Mouse (Mus musculus): ENCODE data around the gene Zfp78. TPM values are rescaled to one million over a fixed set of nuclear protein-coding genes. Genes with fewer than 3 reads are reported as not detected.

The Zfp78 gene
- polyA plus RNA-seq, 1 experiment: 0.34 TPM

DNA sequence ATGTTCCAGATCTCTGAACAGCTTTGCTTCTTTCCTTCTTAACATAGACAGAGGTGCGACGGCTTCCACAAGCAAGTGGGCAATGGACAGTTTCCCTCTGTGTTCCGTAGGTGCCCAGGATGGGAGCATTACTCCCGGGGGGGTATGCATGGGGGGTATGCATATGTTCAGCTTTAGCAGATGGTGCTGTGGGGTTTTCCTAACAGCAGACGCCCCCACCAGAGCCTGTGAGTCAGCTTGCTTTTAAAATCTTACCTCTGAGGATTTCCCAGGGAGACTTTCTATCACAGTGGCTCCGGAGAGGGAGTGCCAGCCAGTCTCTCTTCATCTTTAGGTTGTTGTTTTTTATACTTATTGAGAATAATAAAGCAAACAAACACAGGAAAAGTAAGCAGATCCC, 56.8 kb downstream of the Zfp78 start:
- no peak for TF ChIP-seq MYOG (IDR thresholded peaks at IDR 0.05; ENCODE audit: control insufficient read depth, extremely low read depth, insufficient read length)
- no peak for TF ChIP-seq FOSL1 (IDR thresholded peaks at IDR 0.05; ENCODE audit: insufficient read depth, low read length, poor library complexity, severe bottlenecking)
- TF ChIP-seq MAX (IDR thresholded peaks at IDR 0.05): no peak
- no peak for TF ChIP-seq CEBPB (IDR thresholded peaks at IDR 0.05; ENCODE audit: low read depth)
- TF ChIP-seq MYOD1 (IDR thresholded peaks at IDR 0.05; ENCODE audit: control insufficient read depth, insufficient read length, low read depth): no peak
- no peak for TF ChIP-seq CTCF (IDR thresholded peaks at IDR 0.05; ENCODE audit: control insufficient read depth, insufficient read depth, insufficient read length)
- TF ChIP-seq USF1 (IDR thresholded peaks at IDR 0.05; ENCODE audit: low read depth): no peak
- no peak overlapping the region for H3K4me3 ChIP-seq (ENCODE audit: insufficient read depth, poor library complexity, severe bottlenecking)

DNA sequence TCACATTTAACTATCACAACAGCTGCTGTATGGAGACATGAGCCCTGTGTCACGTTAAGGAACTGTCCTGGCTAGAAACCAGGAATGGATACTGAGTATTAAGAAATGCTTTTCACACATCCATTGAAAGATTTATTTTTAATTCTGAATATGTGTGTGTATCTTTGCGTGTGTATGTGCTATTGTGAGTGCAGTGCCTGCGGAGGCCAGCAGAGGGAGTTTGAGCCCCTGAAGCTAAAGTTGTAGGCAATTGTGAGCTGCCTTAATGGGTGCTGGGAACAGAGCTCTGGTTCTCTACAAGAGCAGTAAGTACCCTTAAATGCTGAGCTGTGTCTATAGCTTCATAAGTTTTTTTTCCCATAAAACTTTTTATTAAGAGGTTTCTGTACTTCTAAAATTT, 66.3 kb downstream of the Zfp78 start:
- no peaks in the 10 kb centered on the region for H3K79me2 ChIP-seq (ENCODE audit: control insufficient read depth, insufficient read depth)
- H3K27me3 ChIP-seq (ENCODE audit: control insufficient read depth, insufficient read depth, insufficient read length): no peaks in the 10 kb centered on the region
- H3ac ChIP-seq (ENCODE audit: control insufficient read depth, insufficient read length, low read depth): no peak overlapping the region
- H3K4me3 ChIP-seq (ENCODE audit: insufficient read depth, poor library complexity, severe bottlenecking): no peak overlapping the region
- no peaks in the 10 kb centered on the region for H3K36me3 ChIP-seq (ENCODE audit: control insufficient read depth, insufficient read depth)
- no peak for TF ChIP-seq MYOG (IDR thresholded peaks at IDR 0.05; ENCODE audit: control insufficient read depth, extremely low read depth, insufficient read length)
- no peak for TF ChIP-seq CEBPB (IDR thresholded peaks at IDR 0.05; ENCODE audit: low read depth)
- no peak for TF ChIP-seq USF1 (IDR thresholded peaks at IDR 0.05; ENCODE audit: low read depth)
- TF ChIP-seq MYOD1 (IDR thresholded peaks at IDR 0.05; ENCODE audit: control insufficient read depth, insufficient read length, low read depth): no peak
- no peak for TF ChIP-seq MAX (IDR thresholded peaks at IDR 0.05)
- TF ChIP-seq CTCF (IDR thresholded peaks at IDR 0.05; ENCODE audit: control insufficient read depth, insufficient read depth, insufficient read length): no peak
- no peak for TF ChIP-seq FOSL1 (IDR thresholded peaks at IDR 0.05; ENCODE audit: insufficient read depth, low read length, poor library complexity, severe bottlenecking)
- no peaks in the 10 kb centered on the region for H3K79me3 ChIP-seq (ENCODE audit: low read depth)

More for the DNA sequence above, 56.8 kb downstream of the Zfp78 start:
- no peaks in the 10 kb centered on the region for H3K79me3 ChIP-seq (ENCODE audit: low read depth)
- no peaks in the 10 kb centered on the region for H3K36me3 ChIP-seq (ENCODE audit: control insufficient read depth, insufficient read depth)
- H3K27me3 ChIP-seq (ENCODE audit: control insufficient read depth, insufficient read depth, insufficient read length): no peaks in the 10 kb centered on the region
- no peak overlapping the region for H3ac ChIP-seq (ENCODE audit: control insufficient read depth, insufficient read length, low read depth)
- no peaks in the 10 kb centered on the region for H3K79me2 ChIP-seq (ENCODE audit: control insufficient read depth, insufficient read depth)

DNA sequence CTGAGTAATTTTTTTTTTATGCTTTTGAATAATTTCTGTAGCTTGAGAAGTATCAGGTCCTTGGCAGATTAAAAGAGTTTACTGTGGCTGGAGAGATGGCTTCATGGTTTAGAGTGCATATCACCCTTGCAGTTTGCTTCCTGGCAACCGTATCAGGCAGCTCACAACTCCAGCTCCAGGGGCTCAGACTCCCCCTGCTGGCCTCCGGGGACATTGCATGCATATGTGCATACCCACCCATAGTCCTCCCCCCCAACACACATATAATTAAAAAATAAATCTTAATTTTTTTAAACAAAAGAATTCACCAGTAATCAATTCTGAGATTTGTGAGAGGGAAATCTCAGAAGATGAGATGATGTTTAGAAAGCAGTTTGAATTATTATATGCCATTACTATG, 67.3 kb downstream of the Zfp78 start:
- no peak overlapping the region for H3ac ChIP-seq (ENCODE audit: control insufficient read depth, insufficient read length, low read depth)
- no peaks in the 10 kb centered on the region for H3K79me2 ChIP-seq (ENCODE audit: control insufficient read depth, insufficient read depth)
- H3K27me3 ChIP-seq (ENCODE audit: control insufficient read depth, insufficient read depth, insufficient read length): no peaks in the 10 kb centered on the region
- no peaks in the 10 kb centered on the region for H3K36me3 ChIP-seq (ENCODE audit: control insufficient read depth, insufficient read depth)
- H3K4me3 ChIP-seq (ENCODE audit: insufficient read depth, poor library complexity, severe bottlenecking): no peak overlapping the region
- H3K79me3 ChIP-seq (ENCODE audit: low read depth): no peaks in the 10 kb centered on the region
- TF ChIP-seq FOSL1 (IDR thresholded peaks at IDR 0.05; ENCODE audit: insufficient read depth, low read length, poor library complexity, severe bottlenecking) (no peak), CEBPB (IDR thresholded peaks at IDR 0.05; ENCODE audit: low read depth) (no peak), MAX (IDR thresholded peaks at IDR 0.05) (no peak), USF1 (IDR thresholded peaks at IDR 0.05; ENCODE audit: low read depth) (no peak), MYOD1 (IDR thresholded peaks at IDR 0.05; ENCODE audit: control insufficient read depth, insufficient read length, low read depth) (no peak), CTCF (IDR thresholded peaks at IDR 0.05; ENCODE audit: control insufficient read depth, insufficient read depth, insufficient read length) (no peak), MYOG (IDR thresholded peaks at IDR 0.05; ENCODE audit: control insufficient read depth, extremely low read depth, insufficient read length) (no peak)

Other genes starting within 250 kb of the Zfp78 start
- gene Zfp787, start 207.3 kb upstream of the Zfp78 start, polyA plus RNA-seq (2012; fragmentation: generic; extraction: Trizol): 31.1 TPM
- gene Zfp444, start 191.1 kb upstream of the Zfp78 start, polyA plus RNA-seq (2012; fragmentation: generic; extraction: Trizol): 30.9 TPM
- not detected for gene Galp, start 166.2 kb upstream of the Zfp78 start, polyA plus RNA-seq (2012; fragmentation: generic; extraction: Trizol)
- not detected for gene Zscan5b, start 141.0 kb upstream of the Zfp78 start, polyA plus RNA-seq (2012; fragmentation: generic; extraction: Trizol)
- gene Epp13, start 110.6 kb upstream of the Zfp78 start, polyA plus RNA-seq (2012; fragmentation: generic; extraction: Trizol): not detected
- 1.4 TPM for gene Zfp667, start 76.7 kb upstream of the Zfp78 start, polyA plus RNA-seq (2012; fragmentation: generic; extraction: Trizol)
- 0.18 TPM for gene Zfp583, start 32.0 kb upstream of the Zfp78 start, polyA plus RNA-seq (2012; fragmentation: generic; extraction: Trizol)
- gene Gm3854, start 19.5 kb upstream of the Zfp78 start, polyA plus RNA-seq (2012; fragmentation: generic; extraction: Trizol): 0.01 TPM
- gene Zfp28, start 20.0 kb downstream of the Zfp78 start, polyA plus RNA-seq (2012; fragmentation: generic; extraction: Trizol): 2.7 TPM
- gene Smim17, start 35.4 kb downstream of the Zfp78 start, polyA plus RNA-seq (2012; fragmentation: generic; extraction: Trizol): 0.06 TPM
- gene Gm20715, start 47.0 kb downstream of the Zfp78 start, polyA plus RNA-seq (2012; fragmentation: generic; extraction: Trizol): not detected
- gene Olfr1344, start 75.4 kb downstream of the Zfp78 start, polyA plus RNA-seq (2012; fragmentation: generic; extraction: Trizol): not detected
- gene Olfr1336, start 92.9 kb downstream of the Zfp78 start, polyA plus RNA-seq (2012; fragmentation: generic; extraction: Trizol): not detected
- gene Olfr1346, start 103.8 kb downstream of the Zfp78 start, polyA plus RNA-seq (2012; fragmentation: generic; extraction: Trizol): 0.01 TPM
- not detected for gene Olfr5, start 123.7 kb downstream of the Zfp78 start, polyA plus RNA-seq (2012; fragmentation: generic; extraction: Trizol)
- gene Olfr1347, start 136.5 kb downstream of the Zfp78 start, polyA plus RNA-seq (2012; fragmentation: generic; extraction: Trizol): not detected
- not detected for gene Olfr1348, start 145.5 kb downstream of the Zfp78 start, polyA plus RNA-seq (2012; fragmentation: generic; extraction: Trizol)
- gene Olfr1349, start 159.7 kb downstream of the Zfp78 start, polyA plus RNA-seq (2012; fragmentation: generic; extraction: Trizol): not detected
- gene Olfr1350, start 201.6 kb downstream of the Zfp78 start, polyA plus RNA-seq (2012; fragmentation: generic; extraction: Trizol): not detected